Mouse (Mus musculus) cerebellum, postnatal 25 days (tissue): ENCODE data around the gene Bicdl1.

ENCODE experiments used
- DNase-seq, 2 experiments: peaks; one replicate each; pipeline ENCODE4 v3.0.0; 2021; ENCODE audit warnings: mixed read lengths in 2 of 2

Gene Bicdl1

GRCm38 (mm10) chr5:115724422-115724821 is 7.0 kb downstream of the Bicdl1 start:
- no peak for DNase-seq

- DNase-seq, result peak in 1 of 2 experiments; percentile 29
Measured at GRCm38 (mm10) chr5:115722188-115722959, 9.0 kb downstream of the Bicdl1 start.

GRCm38 (mm10) chr5:115720761-115721160 is 10.7 kb downstream of the Bicdl1 start:
- no peak for DNase-seq

GRCm38 (mm10) chr5:115717693-115718092 is 13.7 kb downstream of the Bicdl1 start:
- no peak for DNase-seq

GRCm38 (mm10) chr5:115717106-115717505 is 14.3 kb downstream of the Bicdl1 start:
- no peak for DNase-seq

GRCm38 (mm10) chr5:115716426-115716825 is 15.0 kb downstream of the Bicdl1 start:
- no peak for DNase-seq

- DNase-seq, result no peak
Measured at GRCm38 (mm10) chr5:115714761-115715160, 16.7 kb downstream of the Bicdl1 start.

- no peak for DNase-seq
Measured at GRCm38 (mm10) chr5:115712487-115712886, 18.9 kb downstream of the Bicdl1 start.

- no peak for DNase-seq
Measured at GRCm38 (mm10) chr5:115711636-115712419, 19.6 kb downstream of the Bicdl1 start.

- no peak for DNase-seq
Measured at GRCm38 (mm10) chr5:115710171-115710570, 21.2 kb downstream of the Bicdl1 start.

GRCm38 (mm10) chr5:115708930-115709329 is 22.5 kb downstream of the Bicdl1 start:
- no peak for DNase-seq

- no peak for DNase-seq
Measured at GRCm38 (mm10) chr5:115701981-115702380, 29.4 kb downstream of the Bicdl1 start.

- DNase-seq, result no peak
Measured at GRCm38 (mm10) chr5:115701215-115701614, 30.2 kb downstream of the Bicdl1 start.

- no peak for DNase-seq
Measured at GRCm38 (mm10) chr5:115696811-115697210, 34.6 kb downstream of the Bicdl1 start.

GRCm38 (mm10) chr5:115695191-115695770 is 36.1 kb downstream of the Bicdl1 start:
- DNase-seq, result peak; percentile 80 to 83

GRCm38 (mm10) chr5:115693271-115693670 is 38.1 kb downstream of the Bicdl1 start:
- no peak for DNase-seq

- no peak for DNase-seq
Measured at GRCm38 (mm10) chr5:115686716-115687115, 44.7 kb downstream of the Bicdl1 start.

- no peak for DNase-seq
Measured at GRCm38 (mm10) chr5:115685126-115685525, 46.3 kb downstream of the Bicdl1 start.

GRCm38 (mm10) chr5:115671846-115672245 is 59.6 kb downstream of the Bicdl1 start:
- DNase-seq, result peak; percentile 72 to 79

- DNase-seq, result no peak
Measured at GRCm38 (mm10) chr5:115670406-115670805, 61.0 kb downstream of the Bicdl1 start.

GRCm38 (mm10) chr5:115669974-115670373 is 61.4 kb downstream of the Bicdl1 start:
- no peak for DNase-seq

GRCm38 (mm10) chr5:115668986-115669385 is 62.4 kb downstream of the Bicdl1 start:
- no peak for DNase-seq

GRCm38 (mm10) chr5:115667894-115668293 is 63.5 kb downstream of the Bicdl1 start:
- no peak for DNase-seq

GRCm38 (mm10) chr5:115667210-115667609 is 64.2 kb downstream of the Bicdl1 start:
- DNase-seq, result no peak
